Mouse (Mus musculus) neural tube, embryonic 12.5 days (tissue): ENCODE measurements at regions not wholly inside any gene's neighbourhood (a gene's known extent, or its start where the extent isn't known, plus 50 kb on each side); places are given as distances from the start of the nearest gene placed in this dataset.

Experiments used
- ATAC-seq: fragments of 200-750 bp; cut with Nextera tagmentation; 2 replicates; pipeline ENCODE4 v1.8.0; 2017; ENCODE audit warnings: low read depth, mild to moderate bottlenecking, moderate TSS enrichment, moderate library complexity; ENCODE audit not compliant: low FRiP score
- H3K27ac ChIP-seq: fragments of 300-500 bp; sonication (generic); 2 replicates; pipeline ENCODE4 v1.5.1; 2016
- H3K27me3 ChIP-seq: fragments of 300-500 bp; sonication (generic); replicated peaks from 2 replicates; pipeline ENCODE4 v1.6.1; 2016; ENCODE audit warnings: mild to moderate bottlenecking
- H3K36me3 ChIP-seq: fragments of 300-500 bp; sonication (generic); 2 replicates; pipeline ENCODE4 v1.6.1; 2016; ENCODE audit warnings: mild to moderate bottlenecking
- H3K4me1 ChIP-seq: fragments of 300-500 bp; sonication (generic); 2 replicates; pipeline ENCODE4 v1.6.1; 2016
- H3K4me2 ChIP-seq: fragments of 300-500 bp; sonication (generic); replicated peaks from 2 replicates; pipeline ENCODE4 v1.6.1; 2016; ENCODE audit warnings: mild to moderate bottlenecking
- H3K4me3 ChIP-seq: fragments of 300-500 bp; sonication (generic); 2 replicates; pipeline ENCODE4 v1.5.1; 2016
- H3K9ac ChIP-seq: fragments of 300-500 bp; sonication (generic); 2 replicates; pipeline ENCODE4 v1.6.1; 2016; ENCODE audit warnings: mild to moderate bottlenecking
- H3K9me3 ChIP-seq: fragments of 300-500 bp; sonication (generic); 2 replicates; pipeline ENCODE4 v1.6.1; 2016; ENCODE audit warnings: mild to moderate bottlenecking
- WGBS: fragments of 180-500 bp; shearing (Covaris S2); methylation state at CpG from one replicate; pipeline ENCODE4 v1.1.7; 2016; 5-methylcytosine and 5-hydroxymethylcytosine counted together

GRCm38 (mm10) chr16:39512774-39513173, 471.4 kb upstream of the Lsamp start:
- Histone ChIP-seq H3K9ac (no peak overlapping the region), H3K27me3 (no peaks in the 10 kb centered on the region), H3K36me3 (no peaks in the 10 kb centered on the region), H3K9me3 (no peaks in the 10 kb centered on the region; the same call in 1 of the 2 replicates), H3K4me3 (no peak overlapping the region), H3K4me2 (no peak overlapping the region), H3K4me1 (no peaks in the 10 kb centered on the region), H3K27ac (no peak overlapping the region)
- 29% methylated on average over 1 of the region's 1 CpGs for WGBS
- ATAC-seq: no peak

DNA sequence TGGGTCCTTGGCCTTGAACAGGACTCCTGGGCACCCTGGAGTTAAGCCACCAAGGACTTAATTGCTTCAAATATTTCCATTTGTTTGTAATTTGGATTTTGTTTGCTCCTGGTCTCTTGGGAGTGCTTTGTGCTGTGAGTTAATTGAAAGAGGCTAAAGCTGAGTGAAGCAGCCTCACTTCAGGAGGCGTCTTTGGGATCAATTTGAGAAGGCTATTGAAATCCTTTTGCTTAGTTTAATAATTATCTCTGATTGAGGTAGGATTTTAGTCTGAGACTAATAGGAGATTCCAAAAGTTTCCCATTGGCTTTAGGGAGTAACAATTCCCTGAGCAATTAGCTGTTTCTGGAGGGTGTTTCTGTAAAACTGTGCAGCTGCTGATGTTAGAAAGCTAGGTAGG, 470.5 kb upstream of the Lsamp start:
- Histone ChIP-seq H3K36me3 (no peaks in the 10 kb centered on the region), H3K9me3 (no peaks in the 10 kb centered on the region; the same call in 1 of the 2 replicates), H3K4me2 (no peak overlapping the region), H3K4me3 (no peak overlapping the region), H3K27me3 (no peaks in the 10 kb centered on the region), H3K9ac (no peak overlapping the region), H3K27ac (no peak overlapping the region), H3K4me1 (no peaks in the 10 kb centered on the region)
- ATAC-seq: no peak
- 50% methylated on average over 1 of the region's 1 CpGs for WGBS

DNA sequence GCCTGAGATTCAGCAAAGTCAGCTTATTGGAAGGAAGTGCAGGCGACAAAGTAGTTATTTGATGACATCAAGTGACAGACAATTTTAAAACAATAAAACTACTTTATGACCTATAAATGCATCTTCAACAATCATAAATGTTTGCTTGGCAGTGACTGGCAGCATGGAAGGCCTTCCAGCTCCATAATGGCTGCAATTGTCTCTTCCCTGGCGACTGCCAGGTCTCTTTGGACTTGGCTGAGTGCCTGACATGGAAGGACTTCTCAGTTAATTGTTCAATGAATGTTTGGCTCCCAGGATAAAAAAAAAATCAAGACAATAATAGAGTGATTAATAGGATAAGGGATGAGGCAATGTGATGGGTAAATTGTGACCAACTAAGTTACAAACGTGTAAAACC, 453.1 kb upstream of the Lsamp start:
- Histone ChIP-seq H3K9me3 (no peaks in the 10 kb centered on the region), H3K4me2 (no peak overlapping the region), H3K27me3 (no peaks in the 10 kb centered on the region), H3K4me1 (no peaks in the 10 kb centered on the region), H3K9ac (no peak overlapping the region), H3K27ac (no peak overlapping the region), H3K36me3 (no peaks in the 10 kb centered on the region), H3K4me3 (no peak overlapping the region)
- WGBS: 71% methylated on average over 3 of the region's 3 CpGs
- ATAC-seq: no peak

DNA sequence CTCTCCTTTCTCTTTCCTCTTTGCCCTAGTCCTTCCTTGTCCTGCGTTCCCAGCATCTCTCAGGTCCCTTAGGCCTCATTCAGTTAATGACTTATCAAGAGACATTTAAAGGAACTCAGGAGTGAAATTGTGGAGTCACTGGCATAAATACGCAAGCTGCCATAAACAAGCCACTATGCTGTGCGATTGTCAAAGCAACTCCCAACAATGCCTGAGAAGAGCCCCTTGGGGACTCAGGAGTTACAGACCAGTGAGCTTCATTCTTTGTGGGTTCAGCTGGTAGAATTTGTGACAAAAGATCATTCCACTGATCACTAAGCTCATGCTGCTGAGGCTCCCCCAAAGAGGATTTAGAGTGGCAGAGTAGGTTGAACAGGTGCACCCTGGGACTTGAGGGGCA, 451.4 kb upstream of the Lsamp start:
- no peak overlapping the region for H3K9ac ChIP-seq
- WGBS: 49% methylated on average over 3 of the region's 3 CpGs
- no peaks in the 10 kb centered on the region for H3K36me3 ChIP-seq
- no peak overlapping the region for H3K4me3 ChIP-seq
- H3K27me3 ChIP-seq: no peaks in the 10 kb centered on the region
- no peaks in the 10 kb centered on the region for H3K4me1 ChIP-seq
- no peak overlapping the region for H3K27ac ChIP-seq
- ATAC-seq: 0 out of 2 replicates have a peak, but pooled peaks have one; percentile 7
- no peak overlapping the region for H3K4me2 ChIP-seq
- H3K9me3 ChIP-seq: no peaks in the 10 kb centered on the region

DNA sequence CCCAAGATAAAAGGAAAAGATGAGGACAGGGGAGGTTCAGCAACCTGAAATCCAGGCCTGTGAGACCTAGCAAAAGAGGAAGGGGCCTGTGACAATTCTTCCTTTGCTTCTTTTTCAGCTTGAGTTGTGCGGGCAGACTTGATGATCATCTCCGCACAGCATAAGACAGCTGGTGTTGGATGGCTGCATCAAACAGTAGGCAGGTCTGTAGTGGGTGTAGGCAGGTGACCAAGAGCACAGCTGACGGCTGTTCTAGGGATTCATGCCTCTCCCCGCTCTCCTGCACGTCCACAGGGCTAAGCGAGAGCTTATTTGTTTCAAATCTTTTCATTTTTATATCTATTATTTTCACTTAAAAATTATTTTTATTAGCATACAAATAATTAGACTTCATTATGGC, 450.8 kb upstream of the Lsamp start:
- H3K4me1 ChIP-seq: no peaks in the 10 kb centered on the region
- no peak overlapping the region for H3K9ac ChIP-seq
- H3K27ac ChIP-seq: no peak overlapping the region
- no peak overlapping the region for H3K4me3 ChIP-seq
- H3K27me3 ChIP-seq: no peaks in the 10 kb centered on the region
- no peak for ATAC-seq
- H3K9me3 ChIP-seq: no peaks in the 10 kb centered on the region
- H3K4me2 ChIP-seq: no peak overlapping the region
- WGBS: 88% methylated on average over 6 of the region's 6 CpGs
- no peaks in the 10 kb centered on the region for H3K36me3 ChIP-seq

- H3K36me3 ChIP-seq: no peaks in the 10 kb centered on the region
- no peaks in the 10 kb centered on the region for H3K27me3 ChIP-seq
- no peak overlapping the region for H3K27ac ChIP-seq
- H3K4me1 ChIP-seq: no peaks in the 10 kb centered on the region
- H3K9me3 ChIP-seq: no peaks in the 10 kb centered on the region
- no peak overlapping the region for H3K9ac ChIP-seq
- WGBS: 85% methylated on average over 2 of the region's 2 CpGs
- no peak overlapping the region for H3K4me3 ChIP-seq
- H3K4me2 ChIP-seq: no peak overlapping the region
- ATAC-seq: no peak
Measured at GRCm38 (mm10) chr16:39553316-39553715, 430.8 kb upstream of the Lsamp start.

DNA sequence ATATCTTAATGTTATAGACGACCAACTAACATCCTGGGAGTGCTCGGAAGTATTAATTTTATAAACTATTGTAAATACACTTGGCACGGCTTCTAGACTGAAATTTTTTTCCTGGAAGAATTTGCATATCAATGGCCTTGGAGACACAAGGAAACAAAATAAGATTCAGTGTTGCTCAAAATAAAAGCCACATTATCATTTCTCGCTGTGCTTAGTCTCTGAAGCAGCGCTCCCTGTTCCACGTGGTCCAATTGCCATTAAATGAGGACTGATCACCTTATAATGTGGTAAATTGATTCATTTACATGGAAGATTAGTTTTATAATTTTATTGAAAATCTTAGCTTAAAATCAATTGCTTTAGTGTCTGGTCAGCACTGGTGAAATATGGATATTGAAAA, 407.5 kb upstream of the Lsamp start:
- Histone ChIP-seq H3K4me3 (no peak overlapping the region), H3K9ac (no peak overlapping the region), H3K4me2 (no peak overlapping the region), H3K4me1 (no peaks in the 10 kb centered on the region), H3K9me3 (no peaks in the 10 kb centered on the region), H3K27ac (no peak overlapping the region), H3K27me3 (no peaks in the 10 kb centered on the region), H3K36me3 (no peaks in the 10 kb centered on the region)
- 59% methylated on average over 6 of the region's 6 CpGs for WGBS
- no peak for ATAC-seq

- no peak for ATAC-seq
- no peak overlapping the region for H3K4me2 ChIP-seq
- H3K9ac ChIP-seq: no peak overlapping the region
- no peak overlapping the region for H3K27ac ChIP-seq
- no peaks in the 10 kb centered on the region for H3K4me1 ChIP-seq
- 55% methylated on average over 1 of the region's 1 CpGs for WGBS
- H3K4me3 ChIP-seq: no peak overlapping the region
- H3K9me3 ChIP-seq: no peaks in the 10 kb centered on the region
- H3K36me3 ChIP-seq: no peaks in the 10 kb centered on the region
- H3K27me3 ChIP-seq: no peaks in the 10 kb centered on the region
Measured at GRCm38 (mm10) chr16:39579621-39580020, 404.5 kb upstream of the Lsamp start.
